Mouse (Mus musculus): ENCODE data around the gene Tmem132b. TPM values are rescaled to one million over a fixed set of nuclear protein-coding genes. Genes with fewer than 3 reads are reported as not detected.

The Tmem132b gene
- polyA plus RNA-seq, 1 experiment from 2014 or later, result 4.2 TPM

GRCm38 (mm10) chr5:125648236-125648635 is 116.7 kb downstream of the Tmem132b start:
- no peak overlapping the region for H3K9ac ChIP-seq (ENCODE audit: low read depth, low read length)
- no peaks in the 10 kb centered on the region for H3K36me3 ChIP-seq (ENCODE audit: control insufficient read depth, insufficient read depth, low read length)
- no peak overlapping the region for H3K4me2 ChIP-seq (ENCODE audit: low read length)
- no peak for ATAC-seq
- peaks cover 3% of the 10 kb centered on the region; the same call in 1 of the 2 replicates for H3K9me3 ChIP-seq (ENCODE audit: control insufficient read depth, low read length)
- no peak overlapping the region for H3K27ac ChIP-seq (ENCODE audit: low read depth, low read length)
- no peak overlapping the region for H3K4me3 ChIP-seq (ENCODE audit: low read length)
- no peaks in the 10 kb centered on the region for H3K27me3 ChIP-seq (replicated peaks; ENCODE audit: control insufficient read depth, insufficient read depth, low read length)
- 86% methylated on average over 6 of the region's 6 CpGs for WGBS
- no peaks in the 10 kb centered on the region for H3K4me1 ChIP-seq (ENCODE audit: control insufficient read depth, insufficient read depth, low read depth, low read length)

GRCm38 (mm10) chr5:125649982-125650381 is 118.4 kb downstream of the Tmem132b start:
- Histone ChIP-seq H3K27me3 (replicated peaks; ENCODE audit: control insufficient read depth, insufficient read depth, low read length) (no peaks in the 10 kb centered on the region), H3K36me3 (ENCODE audit: control insufficient read depth, insufficient read depth, low read length) (no peaks in the 10 kb centered on the region), H3K27ac (ENCODE audit: low read depth, low read length) (no peak overlapping the region), H3K4me3 (ENCODE audit: low read length) (no peak overlapping the region), H3K9ac (ENCODE audit: low read depth, low read length) (no peak overlapping the region), H3K4me2 (ENCODE audit: low read length) (no peak overlapping the region), H3K4me1 (ENCODE audit: control insufficient read depth, insufficient read depth, low read depth, low read length) (no peaks in the 10 kb centered on the region), H3K9me3 (ENCODE audit: control insufficient read depth, low read length) (no peaks in the 10 kb centered on the region)
- 23% methylated on average over 2 of the region's 2 CpGs for WGBS
- no peak for ATAC-seq

- no peak overlapping the region for H3K27ac ChIP-seq (ENCODE audit: low read depth, low read length)
- H3K36me3 ChIP-seq (ENCODE audit: control insufficient read depth, insufficient read depth, low read length), result no peaks in the 10 kb centered on the region
- H3K4me3 ChIP-seq (ENCODE audit: low read length), result no peak overlapping the region
- H3K4me2 ChIP-seq (ENCODE audit: low read length), result no peak overlapping the region
- H3K9me3 ChIP-seq (ENCODE audit: control insufficient read depth, low read length), result no peaks in the 10 kb centered on the region
- H3K9ac ChIP-seq (ENCODE audit: low read depth, low read length), result no peak overlapping the region
- no peaks in the 10 kb centered on the region for H3K27me3 ChIP-seq (replicated peaks; ENCODE audit: control insufficient read depth, insufficient read depth, low read length)
- H3K4me1 ChIP-seq (ENCODE audit: control insufficient read depth, insufficient read depth, low read depth, low read length), result peaks cover 8% of the 10 kb centered on the region; the same call in 1 of the 2 replicates
- ATAC-seq, result peak; percentile 83
- whole genome bisulfite sequencing, result 61% methylated on average over 5 of the region's 5 CpGs
Observed at GRCm38 (mm10) chr5:125658101-125658500, 126.5 kb downstream of the Tmem132b start.

DNA sequence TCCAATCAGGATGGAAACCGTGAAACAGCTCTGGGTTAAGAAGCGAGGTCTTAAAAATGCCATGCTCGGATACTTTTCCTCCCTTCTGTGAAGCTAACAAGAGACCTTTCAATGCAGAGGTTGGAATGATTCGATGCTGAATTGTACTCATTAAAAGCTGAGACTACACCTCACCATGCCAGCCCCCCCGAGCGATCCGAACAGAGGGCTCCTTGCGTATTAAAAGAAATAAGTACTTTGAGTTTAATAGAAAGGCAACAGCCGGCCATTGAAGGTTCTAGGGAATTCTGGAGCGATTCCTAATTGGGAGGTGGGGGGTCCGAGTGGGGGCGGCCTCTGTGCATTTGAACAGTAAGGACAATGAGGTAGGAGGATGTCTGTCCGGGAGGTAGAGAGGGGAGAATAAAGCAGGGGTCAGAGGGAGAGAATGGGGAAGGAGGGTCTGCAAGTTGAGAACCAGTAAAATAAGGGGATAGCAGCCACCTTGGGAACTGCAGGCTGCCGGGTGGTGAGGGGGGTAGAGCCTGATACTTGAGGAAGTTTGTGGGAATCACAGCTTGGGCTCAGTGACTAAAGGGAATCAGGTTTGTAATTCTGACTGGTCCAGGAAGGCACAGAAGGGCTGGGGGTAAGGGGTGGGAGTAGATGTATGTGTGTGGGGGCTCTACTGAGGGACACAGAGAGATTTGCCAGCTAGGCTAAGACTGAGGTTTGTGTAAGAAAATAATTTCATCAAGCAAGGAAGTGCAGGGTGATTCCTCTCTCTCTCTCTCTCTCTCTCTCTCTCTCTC is 127.6 kb downstream of the Tmem132b start:
- H3K9ac ChIP-seq (ENCODE audit: low read depth, low read length), result no peak overlapping the region
- no peak for ATAC-seq
- H3K4me3 ChIP-seq (ENCODE audit: low read length), result no peak overlapping the region

DNA sequence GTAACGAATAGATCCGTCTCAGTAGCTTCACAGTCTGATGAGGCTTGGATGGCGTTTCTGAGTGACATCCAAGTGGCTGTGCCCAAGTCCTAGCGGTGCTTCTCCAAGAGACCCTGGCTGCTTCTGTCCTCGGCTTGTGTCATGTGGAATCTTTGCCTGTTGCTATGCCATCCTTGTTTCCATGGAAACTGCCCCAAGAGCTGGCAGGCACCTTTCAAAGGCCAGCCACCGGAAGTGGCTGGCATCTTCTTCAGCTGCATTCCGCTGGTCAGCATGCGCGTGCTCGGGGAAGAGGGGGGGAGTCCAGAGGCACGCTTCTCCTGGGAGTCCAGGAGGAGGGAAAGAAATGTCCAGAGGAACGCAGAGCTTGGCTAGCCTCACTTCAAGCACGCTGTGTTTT is 144.0 kb downstream of the Tmem132b start:
- Histone ChIP-seq H3K4me2 (ENCODE audit: low read length) (peak overlapping the region; percentile 49), H3K4me3 (ENCODE audit: low read length) (peak overlapping the region; percentile 22), H3K4me1 (ENCODE audit: control insufficient read depth, insufficient read depth, low read depth, low read length) (peaks cover 17% of the 10 kb centered on the region), H3K9me3 (ENCODE audit: control insufficient read depth, low read length) (no peaks in the 10 kb centered on the region), H3K27ac (ENCODE audit: low read depth, low read length) (peak overlapping the region; percentile 56; the same call in 1 of the 2 replicates), H3K9ac (ENCODE audit: low read depth, low read length) (peak overlapping the region; percentile 27), H3K27me3 (replicated peaks; ENCODE audit: control insufficient read depth, insufficient read depth, low read length) (no peaks in the 10 kb centered on the region), H3K36me3 (ENCODE audit: control insufficient read depth, insufficient read depth, low read length) (no peaks in the 10 kb centered on the region)
- 12% methylated on average over 13 of the region's 13 CpGs for WGBS
- peak; percentile 94 for ATAC-seq

More for the DNA sequence above, 127.6 kb downstream of the Tmem132b start:
- 24% methylated on average over 14 of the region's 14 CpGs for WGBS
- Histone ChIP-seq H3K4me2 (ENCODE audit: low read length) (no peak overlapping the region), H3K9me3 (ENCODE audit: control insufficient read depth, low read length) (no peaks in the 10 kb centered on the region), H3K4me1 (ENCODE audit: control insufficient read depth, insufficient read depth, low read depth, low read length) (peaks cover 8% of the 10 kb centered on the region; the same call in 1 of the 2 replicates), H3K27ac (ENCODE audit: low read depth, low read length) (no peak overlapping the region), H3K27me3 (replicated peaks; ENCODE audit: control insufficient read depth, insufficient read depth, low read length) (no peaks in the 10 kb centered on the region), H3K36me3 (ENCODE audit: control insufficient read depth, insufficient read depth, low read length) (no peaks in the 10 kb centered on the region)

- Histone ChIP-seq H3K4me3 (ENCODE audit: low read length) (peak overlapping the region; percentile 22; the same call in 1 of the 2 replicates), H3K9ac (ENCODE audit: low read depth, low read length) (peak overlapping the region; percentile 27), H3K27me3 (replicated peaks; ENCODE audit: control insufficient read depth, insufficient read depth, low read length) (no peaks in the 10 kb centered on the region), H3K9me3 (ENCODE audit: control insufficient read depth, low read length) (no peaks in the 10 kb centered on the region), H3K4me1 (ENCODE audit: control insufficient read depth, insufficient read depth, low read depth, low read length) (peaks cover 17% of the 10 kb centered on the region), H3K27ac (ENCODE audit: low read depth, low read length) (peak overlapping the region; percentile 56; the same call in 1 of the 2 replicates), H3K36me3 (ENCODE audit: control insufficient read depth, insufficient read depth, low read length) (no peaks in the 10 kb centered on the region), H3K4me2 (ENCODE audit: low read length) (peak overlapping the region; percentile 49)
- ATAC-seq, result 0 out of 2 replicates have a peak, but pooled peaks have one; percentile 4
- 48% methylated on average over 7 of the region's 7 CpGs for WGBS
Observed at GRCm38 (mm10) chr5:125676025-125676623, 144.6 kb downstream of the Tmem132b start.

- no peak overlapping the region for H3K27ac ChIP-seq (ENCODE audit: low read depth, low read length)
- H3K4me1 ChIP-seq (ENCODE audit: control insufficient read depth, insufficient read depth, low read depth, low read length), result peaks cover 6% of the 10 kb centered on the region
- H3K9ac ChIP-seq (ENCODE audit: low read depth, low read length), result no peak overlapping the region
- H3K27me3 ChIP-seq (replicated peaks; ENCODE audit: control insufficient read depth, insufficient read depth, low read length), result no peaks in the 10 kb centered on the region; the same call in 1 of the 2 replicates
- no peaks in the 10 kb centered on the region for H3K36me3 ChIP-seq (ENCODE audit: control insufficient read depth, insufficient read depth, low read length)
- WGBS, result 86% methylated on average over 6 of the region's 6 CpGs
- H3K4me2 ChIP-seq (ENCODE audit: low read length), result no peak overlapping the region
- H3K9me3 ChIP-seq (ENCODE audit: control insufficient read depth, low read length), result no peaks in the 10 kb centered on the region
- no peak overlapping the region for H3K4me3 ChIP-seq (ENCODE audit: low read length)
- ATAC-seq, result no peak
Observed at GRCm38 (mm10) chr5:125680889-125681288, 149.3 kb downstream of the Tmem132b start.

DNA sequence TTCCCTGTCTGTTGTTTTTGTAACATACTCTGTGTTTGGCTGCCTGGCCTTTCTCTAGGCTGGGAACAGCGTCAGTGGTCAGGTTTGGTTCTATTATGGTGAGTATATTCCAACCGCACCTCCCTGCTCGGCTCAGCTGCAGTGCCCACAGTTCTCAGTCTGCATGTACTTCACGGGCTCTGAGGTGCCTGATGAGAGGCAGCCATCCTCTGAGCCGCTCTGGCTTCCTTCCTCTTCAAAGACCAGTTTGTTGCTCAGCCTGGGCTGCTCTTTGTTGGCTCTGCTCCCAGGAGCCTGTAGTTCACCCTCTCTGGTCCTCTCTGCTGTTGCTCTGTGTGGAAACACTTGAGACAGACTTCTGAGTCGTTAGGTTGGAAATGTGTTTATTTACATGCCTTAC is 151.9 kb downstream of the Tmem132b start:
- H3K4me1 ChIP-seq (ENCODE audit: control insufficient read depth, insufficient read depth, low read depth, low read length), result no peaks in the 10 kb centered on the region; the same call in 1 of the 2 replicates
- WGBS, result 80% methylated on average over 6 of the region's 6 CpGs
- no peaks in the 10 kb centered on the region for H3K36me3 ChIP-seq (ENCODE audit: control insufficient read depth, insufficient read depth, low read length)
- no peaks in the 10 kb centered on the region for H3K9me3 ChIP-seq (ENCODE audit: control insufficient read depth, low read length)
- no peaks in the 10 kb centered on the region; the same call in 1 of the 2 replicates for H3K27me3 ChIP-seq (replicated peaks; ENCODE audit: control insufficient read depth, insufficient read depth, low read length)
- H3K4me2 ChIP-seq (ENCODE audit: low read length), result no peak overlapping the region
- no peak overlapping the region for H3K9ac ChIP-seq (ENCODE audit: low read depth, low read length)
- no peak for ATAC-seq
- no peak overlapping the region for H3K4me3 ChIP-seq (ENCODE audit: low read length)
- H3K27ac ChIP-seq (ENCODE audit: low read depth, low read length), result no peak overlapping the region

DNA sequence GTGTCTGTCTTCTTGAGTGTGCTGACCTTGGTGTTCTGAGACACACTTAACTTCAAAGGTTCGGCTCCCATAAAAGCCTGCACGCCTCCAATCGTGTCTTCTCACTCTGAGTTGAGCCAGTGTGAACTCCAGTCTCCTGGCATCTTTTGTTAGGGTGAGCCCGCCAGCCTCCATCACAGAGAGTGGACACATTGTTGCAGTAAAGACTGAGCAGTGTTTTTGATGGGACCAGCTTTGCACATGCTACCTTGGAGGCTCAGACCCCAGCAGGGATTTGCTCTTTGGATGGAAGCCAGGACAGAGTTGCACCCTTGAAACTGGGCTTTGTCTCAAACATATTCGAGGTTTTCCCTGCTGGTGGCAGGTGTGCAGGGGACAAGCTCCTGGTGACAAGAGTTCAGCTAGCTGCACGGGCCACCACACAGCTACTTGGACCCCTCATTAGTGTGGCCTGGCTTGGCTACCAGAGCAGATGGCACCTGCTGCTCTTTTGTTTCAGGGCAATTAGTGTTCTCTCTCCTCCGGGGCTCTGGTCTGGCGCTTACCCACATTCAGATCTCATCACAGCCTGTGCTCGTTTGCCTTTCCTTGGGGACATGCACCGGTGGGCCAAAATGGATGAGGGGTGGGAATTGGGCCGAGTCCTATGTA is 154.2 kb downstream of the Tmem132b start:
- H3K9me3 ChIP-seq (ENCODE audit: control insufficient read depth, low read length), result no peaks in the 10 kb centered on the region
- H3K4me2 ChIP-seq (ENCODE audit: low read length), result no peak overlapping the region
- H3K9ac ChIP-seq (ENCODE audit: low read depth, low read length), result no peak overlapping the region
- H3K27me3 ChIP-seq (replicated peaks; ENCODE audit: control insufficient read depth, insufficient read depth, low read length), result no peaks in the 10 kb centered on the region; the same call in 1 of the 2 replicates
- ATAC-seq, result peak; percentile 80
- WGBS, result 29% methylated on average over 11 of the region's 11 CpGs
- H3K27ac ChIP-seq (ENCODE audit: low read depth, low read length), result no peak overlapping the region
- H3K36me3 ChIP-seq (ENCODE audit: control insufficient read depth, insufficient read depth, low read length), result no peaks in the 10 kb centered on the region
- no peaks in the 10 kb centered on the region; the same call in 1 of the 2 replicates for H3K4me1 ChIP-seq (ENCODE audit: control insufficient read depth, insufficient read depth, low read depth, low read length)
- no peak overlapping the region for H3K4me3 ChIP-seq (ENCODE audit: low read length)

Data from hindbrain, embryonic 16.5 days (tissue).